Mouse (Mus musculus) right cerebral cortex, postnatal 36 days (tissue): ENCODE results near the gene Snx25.

Source experiments
- DNase-seq, 2 experiments: peaks; one replicate each; pipeline ENCODE4 v3.0.0; 2022; ENCODE audit warnings: low spot score in 2 of 2, mixed read lengths in 1 of 2

Snx25 gene

GRCm38 (mm10) chr8:46152064-46153031 lies at the start of gene Snx25:
Gene Snx25 (minus strand): TSS chr8:46152159.
- peak; percentile 72 to 80 for DNase-seq

- no peak for DNase-seq
Measured at GRCm38 (mm10) chr8:46197673-46198072, 45.7 kb upstream of the Snx25 start.

GRCm38 (mm10) chr8:46196877-46197276 lies 44.9 kb upstream of the Snx25 start:
- DNase-seq, result no peak

- no peak for DNase-seq
Measured at GRCm38 (mm10) chr8:46193100-46193499, 41.1 kb upstream of the Snx25 start.

- peak in 1 of 2 experiments; percentile 36 for DNase-seq
Measured at GRCm38 (mm10) chr8:46185361-46185760, 33.4 kb upstream of the Snx25 start.

GRCm38 (mm10) chr8:46180136-46180535 lies 28.2 kb upstream of the Snx25 start:
- peak in 1 of 2 experiments; percentile 43 for DNase-seq

GRCm38 (mm10) chr8:46173651-46174050 lies 21.7 kb upstream of the Snx25 start:
- no peak for DNase-seq

- no peak for DNase-seq
Measured at GRCm38 (mm10) chr8:46163870-46164190, 11.9 kb upstream of the Snx25 start.

GRCm38 (mm10) chr8:46162953-46163869 lies 11.3 kb upstream of the Snx25 start:
- DNase-seq, result peak; percentile 91 to 93

- DNase-seq, result no peak
Measured at GRCm38 (mm10) chr8:46153042-46153441, 1.1 kb upstream of the Snx25 start.

GRCm38 (mm10) chr8:46151202-46152062 lies 527 bp downstream of the Snx25 start, which contains the start of gene Cfap97:
Gene Cfap97 (plus strand): TSS chr8:46151771.
- DNase-seq, result peak; percentile 29 to 30

GRCm38 (mm10) chr8:46149782-46150181 lies 2.2 kb downstream of the Snx25 start:
- DNase-seq, result no peak

- no peak for DNase-seq
Measured at GRCm38 (mm10) chr8:46149306-46149705, 2.7 kb downstream of the Snx25 start.

- DNase-seq, result no peak
Measured at GRCm38 (mm10) chr8:46146173-46146572, 5.8 kb downstream of the Snx25 start.

GRCm38 (mm10) chr8:46143924-46144323 lies 8.0 kb downstream of the Snx25 start:
- no peak for DNase-seq

- DNase-seq, result no peak
Measured at GRCm38 (mm10) chr8:46143470-46143869, 8.5 kb downstream of the Snx25 start.

- DNase-seq, result no peak
Measured at GRCm38 (mm10) chr8:46142498-46143081, 9.4 kb downstream of the Snx25 start.

- DNase-seq, result no peak
Measured at GRCm38 (mm10) chr8:46141688-46142087, 10.3 kb downstream of the Snx25 start.

GRCm38 (mm10) chr8:46140376-46141120 lies 11.4 kb downstream of the Snx25 start:
- no peak for DNase-seq
